Mouse (Mus musculus): ENCODE data around the gene Irs2. TPM values are rescaled to one million over a fixed set of nuclear protein-coding genes. Genes with fewer than 3 reads are reported as not detected.

The Irs2 gene
- polyA plus RNA-seq, 1 experiment from 2014 or later: 5.4 TPM

DNA sequence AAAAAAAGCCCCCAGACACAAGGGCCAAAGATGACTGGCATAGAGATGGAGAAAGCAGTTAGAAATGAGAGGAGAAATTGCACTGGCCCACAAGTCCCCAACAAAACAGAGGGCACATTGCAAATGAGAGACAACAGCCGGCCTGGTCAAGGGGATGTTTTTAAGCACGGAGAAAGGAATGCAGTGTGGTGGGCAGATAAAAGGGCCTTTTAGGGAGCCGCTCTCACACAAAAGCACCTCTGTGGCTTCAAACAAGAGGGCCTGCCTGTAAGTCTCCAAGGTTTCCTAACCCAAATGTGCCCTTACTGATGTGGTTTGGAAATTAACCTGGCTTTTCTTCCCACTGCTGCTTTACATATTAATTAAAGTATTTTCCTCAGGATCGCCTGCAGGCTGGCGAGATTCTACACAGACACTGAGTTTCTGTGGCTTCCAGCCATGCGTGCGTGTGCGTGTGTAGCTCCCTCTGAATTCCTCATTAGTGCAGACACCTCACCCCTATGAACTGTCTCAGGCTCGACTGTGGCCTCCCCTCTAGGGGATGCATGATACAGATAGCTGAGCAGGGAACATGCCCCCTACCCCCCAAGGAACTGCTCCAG is 35.3 kb downstream of the Irs2 start:
- H3K27me3 ChIP-seq (ENCODE audit: control insufficient read depth, insufficient read depth, low read length): no peaks in the 10 kb centered on the region; the same call in 1 of the 2 replicates
- 5% methylated on average over 9 of the region's 9 CpGs for WGBS
- no peak overlapping the region for H3K4me3 ChIP-seq (replicated peaks; ENCODE audit: low read depth, low read length)
- H3K9ac ChIP-seq (replicated peaks; ENCODE audit: low read length): no peak overlapping the region; the same call in 1 of the 2 replicates
- no peak for ATAC-seq (ENCODE audit: low FRiP score, low TSS enrichment)
- no peak overlapping the region for H3K4me2 ChIP-seq (ENCODE audit: low read length)
- H3K36me3 ChIP-seq (ENCODE audit: control insufficient read depth, insufficient read depth, low read length): no peaks in the 10 kb centered on the region
- H3K27ac ChIP-seq (replicated peaks; ENCODE audit: low read depth, low read length): peak overlapping the region; percentile 47; the same call in 1 of the 2 replicates
- no peaks in the 10 kb centered on the region for H3K9me3 ChIP-seq (ENCODE audit: control insufficient read depth, low read length)
- peak; percentile 62 for DNase-seq
- peaks cover 18% of the 10 kb centered on the region for H3K4me1 ChIP-seq (ENCODE audit: control insufficient read depth, insufficient read depth, low read length)

DNA sequence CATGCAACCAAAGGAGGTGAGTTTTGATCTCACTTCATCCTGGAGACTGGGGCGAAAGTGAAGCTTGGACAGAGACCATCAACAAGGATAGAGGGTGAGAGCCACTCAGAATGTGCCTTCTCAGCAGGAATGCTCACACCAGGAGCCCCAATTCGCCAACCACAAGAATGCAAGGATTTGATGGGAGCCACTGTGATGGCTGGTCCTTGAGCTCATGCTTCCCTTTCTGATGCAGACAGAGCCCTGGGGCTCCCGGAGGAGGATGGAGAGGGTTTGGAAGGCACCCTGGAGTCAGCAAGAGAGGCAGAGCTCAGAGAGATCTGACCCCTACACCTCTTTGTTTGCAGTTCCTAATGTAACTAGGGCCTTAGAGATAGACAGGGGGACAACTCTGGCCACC is 36.3 kb downstream of the Irs2 start:
- H3K27me3 ChIP-seq (ENCODE audit: control insufficient read depth, insufficient read depth, low read length): no peaks in the 10 kb centered on the region; the same call in 1 of the 2 replicates
- H3K4me1 ChIP-seq (ENCODE audit: control insufficient read depth, insufficient read depth, low read length): peaks cover 18% of the 10 kb centered on the region
- no peak overlapping the region for H3K4me2 ChIP-seq (ENCODE audit: low read length)
- no peak overlapping the region for H3K4me3 ChIP-seq (replicated peaks; ENCODE audit: low read depth, low read length)
- DNase-seq (no peak), ATAC-seq (ENCODE audit: low FRiP score, low TSS enrichment) (no peak)
- H3K9ac ChIP-seq (replicated peaks; ENCODE audit: low read length): no peak overlapping the region
- 56% methylated on average over 3 of the region's 3 CpGs for WGBS
- no peak overlapping the region for H3K27ac ChIP-seq (replicated peaks; ENCODE audit: low read depth, low read length)
- no peaks in the 10 kb centered on the region for H3K9me3 ChIP-seq (ENCODE audit: control insufficient read depth, low read length)
- H3K36me3 ChIP-seq (ENCODE audit: control insufficient read depth, insufficient read depth, low read length): no peaks in the 10 kb centered on the region

DNA sequence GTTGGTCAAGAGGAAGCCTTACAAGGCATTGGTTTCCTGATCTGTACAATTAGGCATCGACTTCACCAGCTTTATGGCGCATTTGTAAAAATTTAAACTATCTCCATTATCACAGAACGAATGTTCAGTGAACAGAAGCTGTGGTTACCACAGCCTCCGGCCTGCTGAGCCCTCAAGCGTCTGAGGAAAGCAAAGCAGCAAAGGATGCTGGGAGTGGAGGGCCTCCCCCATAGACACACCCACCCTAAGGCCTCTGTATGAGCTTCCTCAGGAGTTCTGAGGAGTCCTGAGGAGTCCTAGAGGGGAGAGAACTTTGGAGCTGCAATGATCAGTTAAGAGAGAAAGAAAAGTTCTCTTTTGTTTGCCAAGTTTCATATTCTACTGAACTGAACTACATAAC is 36.7 kb downstream of the Irs2 start:
- no peak overlapping the region for H3K27ac ChIP-seq (replicated peaks; ENCODE audit: low read depth, low read length)
- H3K27me3 ChIP-seq (ENCODE audit: control insufficient read depth, insufficient read depth, low read length): no peaks in the 10 kb centered on the region; the same call in 1 of the 2 replicates
- 82% methylated on average over 5 of the region's 5 CpGs for WGBS
- H3K4me2 ChIP-seq (ENCODE audit: low read length): no peak overlapping the region
- ATAC-seq (ENCODE audit: low FRiP score, low TSS enrichment) (no peak), DNase-seq (no peak)
- H3K36me3 ChIP-seq (ENCODE audit: control insufficient read depth, insufficient read depth, low read length): no peaks in the 10 kb centered on the region
- H3K9me3 ChIP-seq (ENCODE audit: control insufficient read depth, low read length): no peaks in the 10 kb centered on the region
- H3K9ac ChIP-seq (replicated peaks; ENCODE audit: low read length): no peak overlapping the region
- H3K4me1 ChIP-seq (ENCODE audit: control insufficient read depth, insufficient read depth, low read length): peaks cover 19% of the 10 kb centered on the region
- no peak overlapping the region for H3K4me3 ChIP-seq (replicated peaks; ENCODE audit: low read depth, low read length)

DNA sequence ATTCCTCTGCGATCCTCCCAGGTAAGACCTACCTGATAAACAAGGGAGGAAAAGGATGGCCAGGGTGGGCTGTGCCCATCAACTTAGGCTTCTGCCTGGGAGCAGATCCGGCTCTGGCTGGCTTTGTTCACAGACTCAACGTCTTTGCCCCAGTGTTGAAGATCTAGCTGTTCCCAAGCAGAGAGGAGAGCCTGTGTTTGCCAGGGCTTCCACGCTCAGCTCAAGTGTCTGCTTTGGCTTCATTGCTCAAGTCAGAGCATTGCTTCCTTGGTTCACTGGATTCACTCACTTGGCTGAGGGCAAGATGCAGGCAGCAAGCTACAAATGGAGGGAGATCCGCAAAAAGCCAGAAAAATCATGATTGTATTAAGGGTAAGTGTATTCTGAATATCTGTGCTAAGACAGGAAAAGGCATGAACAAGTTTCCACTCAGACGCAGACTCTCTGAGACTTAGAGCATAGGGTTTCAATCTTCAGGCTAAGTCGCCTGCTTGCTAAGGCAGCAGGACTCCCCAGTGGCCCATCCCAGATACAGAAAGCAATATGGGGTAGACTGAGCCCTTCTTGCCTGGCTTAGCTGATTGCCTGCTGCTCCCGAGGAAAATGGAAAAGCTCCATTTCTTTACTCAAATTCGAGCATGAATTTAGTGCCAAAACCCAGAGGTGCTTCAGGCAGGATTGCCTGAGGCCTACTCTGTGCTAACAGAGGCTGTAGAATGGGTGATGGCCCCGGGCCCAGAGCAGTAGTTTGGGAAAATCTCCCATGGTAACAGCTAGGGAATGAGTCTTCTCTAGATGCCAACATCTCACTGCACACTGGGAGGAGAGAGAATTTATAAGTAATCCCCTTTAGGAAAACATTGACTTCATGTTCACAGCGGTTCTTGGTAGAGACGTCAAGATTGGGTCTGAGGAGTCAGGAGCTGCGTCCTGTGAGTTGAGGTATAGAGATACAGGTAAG is 37.5 kb downstream of the Irs2 start:
- Histone ChIP-seq H3K4me1 (ENCODE audit: control insufficient read depth, insufficient read depth, low read length) (peaks cover 21% of the 10 kb centered on the region), H3K4me2 (ENCODE audit: low read length) (no peak overlapping the region), H3K4me3 (replicated peaks; ENCODE audit: low read depth, low read length) (no peak overlapping the region), H3K27ac (replicated peaks; ENCODE audit: low read depth, low read length) (0 out of 2 replicates have a peak overlapping the region, but pooled peaks have one; percentile 22), H3K9ac (replicated peaks; ENCODE audit: low read length) (no peak overlapping the region), H3K9me3 (ENCODE audit: control insufficient read depth, low read length) (no peaks in the 10 kb centered on the region), H3K27me3 (ENCODE audit: control insufficient read depth, insufficient read depth, low read length) (no peaks in the 10 kb centered on the region; the same call in 1 of the 2 replicates), H3K36me3 (ENCODE audit: control insufficient read depth, insufficient read depth, low read length) (no peaks in the 10 kb centered on the region)
- ATAC-seq (ENCODE audit: low FRiP score, low TSS enrichment): no peak
- 75% methylated on average over 13 of the region's 13 CpGs for WGBS
- no peak for DNase-seq

DNA sequence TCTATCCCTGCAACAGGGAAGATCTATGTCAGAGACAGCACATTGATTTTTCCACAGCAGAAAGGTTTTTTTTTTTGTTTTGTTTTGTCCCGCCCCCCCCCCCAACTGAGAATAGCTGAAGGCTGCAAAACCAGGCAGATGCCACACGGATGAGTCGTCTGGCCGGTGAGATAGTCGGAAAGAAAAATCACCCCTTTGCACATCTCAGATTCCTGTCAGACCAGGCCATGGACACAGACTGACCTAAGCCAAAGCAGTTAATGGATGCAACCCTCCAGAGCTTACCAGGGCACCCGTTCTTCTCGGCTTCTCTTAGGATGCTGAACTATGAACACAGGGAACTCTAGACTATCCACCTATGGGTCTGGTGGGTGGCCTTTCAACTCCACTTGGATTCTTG is 39.6 kb downstream of the Irs2 start:
- 46% methylated on average over 7 of the region's 7 CpGs for WGBS
- H3K4me2 ChIP-seq (ENCODE audit: low read length): no peak overlapping the region
- no peak overlapping the region for H3K27ac ChIP-seq (replicated peaks; ENCODE audit: low read depth, low read length)
- H3K4me3 ChIP-seq (replicated peaks; ENCODE audit: low read depth, low read length): no peak overlapping the region
- H3K27me3 ChIP-seq (ENCODE audit: control insufficient read depth, insufficient read depth, low read length): no peaks in the 10 kb centered on the region; the same call in 1 of the 2 replicates
- no peaks in the 10 kb centered on the region for H3K36me3 ChIP-seq (ENCODE audit: control insufficient read depth, insufficient read depth, low read length)
- H3K9me3 ChIP-seq (ENCODE audit: control insufficient read depth, low read length): no peaks in the 10 kb centered on the region
- H3K9ac ChIP-seq (replicated peaks; ENCODE audit: low read length): no peak overlapping the region
- ATAC-seq (ENCODE audit: low FRiP score, low TSS enrichment) (no peak), DNase-seq (no peak)
- peaks cover 25% of the 10 kb centered on the region for H3K4me1 ChIP-seq (ENCODE audit: control insufficient read depth, insufficient read depth, low read length)

DNA sequence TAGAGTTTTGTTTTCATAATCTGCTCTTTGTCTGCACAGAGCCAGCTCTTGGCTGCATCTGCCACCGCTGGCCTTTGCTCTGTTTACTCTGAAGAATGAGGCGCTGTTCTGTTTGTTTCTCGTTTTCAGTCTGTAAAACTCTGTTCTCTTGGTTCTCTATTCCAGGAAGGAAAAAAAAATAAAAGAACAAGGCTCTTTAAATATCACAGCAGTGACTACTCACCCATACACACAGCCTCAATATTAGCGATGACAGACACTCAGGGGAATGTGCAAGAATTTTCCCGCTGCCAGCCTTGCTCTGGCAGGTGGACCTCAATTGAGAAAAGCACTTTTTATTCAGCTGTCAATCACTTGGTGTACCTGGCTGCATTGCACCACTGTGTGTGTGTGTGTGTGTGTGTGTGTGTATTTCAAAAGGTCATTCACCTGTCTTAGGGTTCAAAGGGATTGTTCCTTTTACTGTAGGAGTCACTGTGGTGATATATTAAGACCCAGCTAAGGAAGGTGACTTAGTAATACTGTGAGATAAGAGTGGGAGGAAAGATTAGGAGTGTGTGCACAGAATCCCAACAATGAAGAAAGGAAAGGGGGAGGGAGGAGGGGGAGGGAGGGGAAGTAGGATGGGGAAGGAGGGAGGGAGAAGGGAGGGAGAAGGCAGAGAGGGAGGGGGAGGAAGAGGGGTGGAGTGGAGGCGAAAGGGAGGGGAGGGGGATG is 42.7 kb downstream of the Irs2 start:
- H3K4me2 ChIP-seq (ENCODE audit: low read length): no peak overlapping the region
- 0 out of 2 replicates have a peak overlapping the region, but pooled peaks have one; percentile 28 for H3K27ac ChIP-seq (replicated peaks; ENCODE audit: low read depth, low read length)
- no peak for ATAC-seq (ENCODE audit: low FRiP score, low TSS enrichment)
- DNase-seq: peak; percentile 58
- no peaks in the 10 kb centered on the region for H3K9me3 ChIP-seq (ENCODE audit: control insufficient read depth, low read length)
- H3K9ac ChIP-seq (replicated peaks; ENCODE audit: low read length): no peak overlapping the region
- H3K4me1 ChIP-seq (ENCODE audit: control insufficient read depth, insufficient read depth, low read length): peaks cover 12% of the 10 kb centered on the region
- no peak overlapping the region for H3K4me3 ChIP-seq (replicated peaks; ENCODE audit: low read depth, low read length)
- 14% methylated on average over 6 of the region's 6 CpGs for WGBS
- H3K36me3 ChIP-seq (ENCODE audit: control insufficient read depth, insufficient read depth, low read length): no peaks in the 10 kb centered on the region
- H3K27me3 ChIP-seq (ENCODE audit: control insufficient read depth, insufficient read depth, low read length): no peaks in the 10 kb centered on the region

DNA sequence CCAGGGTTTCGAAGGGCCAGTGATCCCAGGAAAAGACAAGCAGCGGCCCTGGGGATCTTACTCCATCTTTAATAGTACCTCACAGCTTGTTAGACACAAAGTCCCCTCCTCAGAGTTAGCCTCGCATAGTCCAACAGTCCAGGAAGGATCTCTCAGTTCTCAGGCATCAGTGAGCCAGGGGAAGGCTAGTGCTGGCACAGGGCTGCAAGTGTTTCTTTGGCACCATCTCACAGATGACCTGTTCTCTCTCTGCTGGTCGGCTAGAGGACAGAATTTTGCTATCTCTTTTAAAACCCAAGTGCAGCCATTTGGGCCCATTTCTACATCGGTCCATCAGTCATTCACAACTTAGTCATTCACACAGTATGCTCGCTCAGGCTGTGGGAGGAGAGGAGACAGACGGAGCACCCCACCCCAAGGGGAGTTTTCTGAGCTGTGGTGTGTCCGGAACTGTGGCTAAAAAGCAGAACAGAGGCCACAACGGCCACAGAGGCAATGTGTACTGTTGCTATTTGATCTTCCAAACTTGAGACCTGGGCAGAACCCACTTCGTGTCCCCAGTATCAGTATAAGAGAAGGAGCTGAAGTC is 43.7 kb downstream of the Irs2 start:
- no peaks in the 10 kb centered on the region for H3K27me3 ChIP-seq (ENCODE audit: control insufficient read depth, insufficient read depth, low read length)
- H3K9ac ChIP-seq (replicated peaks; ENCODE audit: low read length): no peak overlapping the region
- DNase-seq (no peak), ATAC-seq (ENCODE audit: low FRiP score, low TSS enrichment) (no peak)
- 64% methylated on average over 10 of the region's 10 CpGs for WGBS
- H3K27ac ChIP-seq (replicated peaks; ENCODE audit: low read depth, low read length): no peak overlapping the region
- H3K36me3 ChIP-seq (ENCODE audit: control insufficient read depth, insufficient read depth, low read length): no peaks in the 10 kb centered on the region
- H3K4me3 ChIP-seq (replicated peaks; ENCODE audit: low read depth, low read length): no peak overlapping the region
- no peak overlapping the region for H3K4me2 ChIP-seq (ENCODE audit: low read length)
- peaks cover 14% of the 10 kb centered on the region for H3K4me1 ChIP-seq (ENCODE audit: control insufficient read depth, insufficient read depth, low read length)
- H3K9me3 ChIP-seq (ENCODE audit: control insufficient read depth, low read length): no peaks in the 10 kb centered on the region

DNA sequence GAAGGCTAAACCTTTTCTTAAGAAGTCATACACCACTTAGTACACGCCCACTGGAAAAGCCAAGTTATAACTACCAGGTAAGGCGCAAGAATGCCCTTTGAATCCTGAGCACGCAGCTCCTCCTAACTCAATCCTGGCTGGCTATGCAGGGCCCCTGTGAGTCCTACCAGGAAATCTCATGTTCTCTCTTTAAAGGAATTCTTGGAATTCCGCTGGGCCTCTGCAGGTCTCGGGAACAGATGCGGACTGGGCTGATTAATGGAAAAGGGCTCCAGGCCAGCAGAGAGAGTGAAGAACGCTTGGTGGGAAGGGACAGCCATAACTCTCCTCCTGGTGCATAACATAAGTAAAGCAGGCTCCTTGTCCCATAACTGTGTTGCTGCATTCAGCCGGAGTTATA is 46.3 kb downstream of the Irs2 start:
- no peak for ATAC-seq (ENCODE audit: low FRiP score, low TSS enrichment)
- peaks cover 21% of the 10 kb centered on the region for H3K4me1 ChIP-seq (ENCODE audit: control insufficient read depth, insufficient read depth, low read length)
- WGBS: 26% methylated on average over 8 of the region's 8 CpGs

More for the DNA sequence above, 46.3 kb downstream of the Irs2 start:
- no peaks in the 10 kb centered on the region for H3K36me3 ChIP-seq (ENCODE audit: control insufficient read depth, insufficient read depth, low read length)
- H3K4me3 ChIP-seq (replicated peaks; ENCODE audit: low read depth, low read length): no peak overlapping the region
- H3K27me3 ChIP-seq (ENCODE audit: control insufficient read depth, insufficient read depth, low read length): no peaks in the 10 kb centered on the region
- no peak overlapping the region for H3K4me2 ChIP-seq (ENCODE audit: low read length)
- no peak overlapping the region for H3K9ac ChIP-seq (replicated peaks; ENCODE audit: low read length)
- DNase-seq: no peak
- H3K9me3 ChIP-seq (ENCODE audit: control insufficient read depth, low read length): no peaks in the 10 kb centered on the region
- H3K27ac ChIP-seq (replicated peaks; ENCODE audit: low read depth, low read length): no peak overlapping the region

Data from midbrain, embryonic 14.5 days (tissue).